Mouse (Mus musculus): ENCODE results near the gene Erc2.
A peak's percentile ranks its signal among the peaks of the same experiment; 100 is the strongest.

Erc2 gene

DNA sequence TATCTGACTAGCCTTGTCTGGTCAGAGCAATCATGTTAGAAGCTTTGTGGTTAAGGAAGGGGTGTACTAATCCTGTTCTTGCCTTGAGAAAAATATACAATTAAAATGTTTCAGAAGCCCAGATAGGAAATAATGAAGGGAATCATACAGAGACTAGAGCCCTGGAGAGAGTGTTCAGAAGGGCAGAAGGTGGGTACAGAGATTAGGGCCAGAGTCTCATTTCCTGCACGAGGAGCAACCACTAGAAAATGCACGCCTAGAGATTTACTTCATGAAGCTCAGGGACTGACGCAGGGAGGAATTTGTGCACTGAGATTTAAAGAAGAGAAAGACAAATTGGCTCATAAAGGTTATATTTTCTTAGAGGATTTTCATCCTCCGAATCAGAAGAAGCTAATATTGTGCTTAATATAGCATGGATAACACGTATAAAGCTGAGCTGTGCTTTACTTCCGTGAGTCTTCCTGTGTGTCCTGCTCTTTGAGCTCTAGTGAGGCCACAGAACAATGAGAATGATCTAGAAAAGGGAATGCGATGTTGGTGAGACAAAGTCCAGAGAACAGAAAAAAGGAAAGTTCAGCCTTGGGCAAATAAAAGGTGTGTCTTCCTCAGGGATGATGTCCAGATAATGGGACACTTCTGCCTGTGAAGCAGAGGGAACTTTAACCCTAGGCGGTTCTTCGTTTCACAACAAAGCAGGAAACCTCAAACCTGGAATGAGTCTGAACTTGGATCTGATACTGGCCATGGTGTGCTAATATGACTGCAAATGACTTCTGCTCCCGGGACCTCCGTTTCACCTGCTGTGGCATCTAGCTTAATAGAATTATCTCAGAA, 45.0 kb downstream of the Erc2 start:
- DNase-seq (ENCODE audit: low spot score) = no peak

DNA sequence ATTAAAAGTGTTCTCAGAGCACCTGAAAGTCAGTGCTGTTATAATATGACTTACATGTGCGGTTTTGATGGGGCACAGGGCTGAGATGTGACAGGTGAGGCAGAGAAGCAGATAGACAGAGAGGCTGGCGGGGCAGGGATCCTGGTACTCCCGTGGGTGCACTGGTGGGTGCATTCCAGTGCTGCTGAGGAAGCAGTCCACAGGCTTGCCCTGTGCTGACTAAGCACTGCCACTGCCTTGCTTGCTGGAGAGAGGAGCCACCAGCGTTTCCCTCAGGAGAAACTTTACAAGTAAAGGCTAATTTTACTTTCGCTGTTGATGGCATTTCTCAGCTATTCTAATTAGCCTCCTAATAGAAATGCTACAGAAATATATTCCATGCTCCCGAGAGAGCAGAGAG, 45.9 kb downstream of the Erc2 start:
- no peak for DNase-seq (ENCODE audit: low spot score)

DNA sequence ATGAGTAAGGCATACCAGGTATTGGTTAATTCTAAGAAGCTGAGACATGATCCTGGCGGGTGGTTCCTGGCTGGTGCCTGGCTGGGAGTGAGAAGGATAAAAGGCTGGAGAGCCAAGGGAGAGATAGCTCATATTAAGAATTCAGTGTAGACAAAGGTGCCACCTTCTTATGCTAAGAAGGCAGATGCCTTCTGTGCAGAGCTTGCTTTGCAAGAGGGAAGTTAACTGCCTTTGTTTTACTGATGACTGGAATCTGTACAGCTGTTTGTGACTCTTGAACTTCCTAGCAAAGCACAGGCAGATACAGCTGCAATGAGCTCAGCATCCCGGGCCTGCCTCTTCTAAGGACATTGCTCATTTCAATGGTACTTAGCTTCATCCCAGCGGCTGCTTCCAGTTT, 47.7 kb downstream of the Erc2 start:
- no peak for DNase-seq (ENCODE audit: low spot score)

DNA sequence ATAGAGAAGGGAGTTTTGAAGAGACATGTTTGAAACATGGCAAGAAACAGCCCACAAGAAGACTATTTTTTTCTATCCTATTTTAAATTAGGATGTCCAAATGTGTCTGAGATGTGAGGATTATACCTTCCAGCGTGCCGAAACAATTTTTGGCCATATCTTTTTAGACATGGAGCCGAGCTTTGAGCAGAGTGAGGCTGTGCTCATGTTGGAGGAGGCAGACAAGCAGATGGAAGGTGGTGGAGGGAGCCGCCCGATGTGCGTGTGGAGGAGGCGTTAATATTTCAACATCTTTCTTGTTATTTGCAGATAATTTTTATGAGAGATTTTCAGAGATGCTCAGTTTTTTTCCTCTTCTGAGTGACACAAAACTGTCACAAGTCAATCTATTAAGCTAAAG, 50.5 kb downstream of the Erc2 start:
- DNase-seq (ENCODE audit: low spot score) = no peak

DNA sequence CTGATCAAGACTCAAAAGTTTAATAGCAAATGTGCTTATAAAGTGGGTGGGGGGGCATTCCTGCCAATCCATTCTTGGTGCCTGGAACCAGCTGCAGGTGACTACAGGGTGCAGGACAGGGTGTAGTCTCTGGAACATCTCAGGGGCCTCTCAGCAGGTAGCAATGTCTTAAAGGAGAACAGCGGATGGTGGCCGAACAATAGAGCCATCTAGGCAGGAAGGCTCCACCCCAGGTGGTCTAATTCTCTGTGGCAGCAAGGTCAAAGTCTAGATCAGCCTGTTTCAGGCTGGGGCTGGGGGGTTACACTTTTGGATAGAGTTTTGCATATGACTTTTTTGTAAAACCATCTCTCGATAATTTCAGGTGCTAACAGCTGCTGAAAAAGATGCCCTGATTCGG, 51.9 kb downstream of the Erc2 start:
- DNase-seq (ENCODE audit: low spot score) = no peak

DNA sequence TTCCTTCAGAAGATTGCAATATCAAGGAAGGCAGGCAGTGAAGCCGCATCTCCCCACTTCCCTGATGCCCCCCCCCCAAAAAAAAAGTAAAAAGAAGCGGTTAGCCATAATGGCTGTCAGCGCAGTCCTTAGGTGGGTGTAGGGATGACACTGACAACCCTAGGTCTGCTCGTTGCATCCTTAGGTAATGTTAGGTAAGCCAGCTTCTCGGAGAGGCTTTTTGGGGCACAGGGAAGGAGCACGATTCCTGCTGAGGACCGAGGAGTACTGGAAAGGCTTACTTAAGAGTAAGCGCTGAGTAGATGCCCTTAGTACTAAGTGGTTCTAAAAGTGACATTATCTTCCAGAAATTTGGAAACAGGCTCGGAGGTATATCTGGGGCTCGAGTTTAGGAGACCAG, 52.3 kb downstream of the Erc2 start:
- no peak for DNase-seq (ENCODE audit: low spot score)

DNA sequence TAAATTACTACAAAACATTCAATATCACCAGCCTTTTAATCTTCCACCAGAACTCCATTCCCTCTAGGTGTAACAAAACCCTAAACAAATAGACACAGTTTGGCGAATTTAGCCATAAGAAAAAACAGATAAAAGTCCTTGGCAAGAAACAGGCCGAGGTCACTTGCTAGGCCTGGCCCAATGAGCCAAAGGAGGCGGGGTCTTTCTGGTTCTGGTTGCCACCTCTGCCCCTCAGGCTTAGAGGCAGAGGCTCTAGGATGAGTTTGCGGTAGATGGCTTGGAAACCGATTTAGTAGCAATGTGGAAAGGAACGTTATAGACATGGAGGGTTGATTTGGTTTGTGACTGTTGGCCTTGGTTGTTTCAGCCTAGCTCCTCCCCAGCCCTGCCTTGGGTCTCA, 52.8 kb downstream of the Erc2 start:
- no peak for DNase-seq (ENCODE audit: low spot score)

DNA sequence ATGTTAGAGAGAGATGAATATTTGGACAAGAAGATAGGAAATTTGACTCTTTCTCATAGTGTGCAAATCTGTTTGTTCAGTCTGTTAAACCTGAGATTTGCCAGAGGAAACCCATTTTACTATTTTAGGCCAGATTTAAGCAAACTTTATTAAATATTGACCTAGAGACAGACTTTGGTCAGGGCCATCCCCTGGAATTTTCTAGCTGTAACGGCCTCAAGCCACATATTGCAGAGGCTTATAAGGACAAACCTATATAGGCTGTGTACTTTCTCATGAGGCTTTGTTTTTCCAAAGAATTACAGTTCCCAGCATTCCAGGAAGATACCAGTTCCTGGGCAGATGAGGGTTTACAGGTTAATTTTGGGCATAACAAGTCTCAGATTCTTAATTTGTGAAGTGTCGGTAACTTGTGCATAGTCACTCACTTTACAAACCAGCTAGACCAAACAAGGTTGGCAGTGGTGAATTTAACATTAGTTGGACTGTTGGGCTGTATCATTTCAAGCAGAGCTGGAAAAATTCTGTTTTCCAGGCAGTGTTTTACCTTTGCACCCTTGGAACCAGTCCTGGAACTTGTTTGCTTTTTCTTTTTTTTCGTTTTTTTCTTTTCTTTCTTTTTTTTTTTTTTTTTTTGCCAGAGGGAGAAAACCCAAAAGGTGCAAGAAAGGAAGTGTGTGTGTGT, 60.3 kb downstream of the Erc2 start:
- DNase-seq (ENCODE audit: low spot score) = no peak

DNA sequence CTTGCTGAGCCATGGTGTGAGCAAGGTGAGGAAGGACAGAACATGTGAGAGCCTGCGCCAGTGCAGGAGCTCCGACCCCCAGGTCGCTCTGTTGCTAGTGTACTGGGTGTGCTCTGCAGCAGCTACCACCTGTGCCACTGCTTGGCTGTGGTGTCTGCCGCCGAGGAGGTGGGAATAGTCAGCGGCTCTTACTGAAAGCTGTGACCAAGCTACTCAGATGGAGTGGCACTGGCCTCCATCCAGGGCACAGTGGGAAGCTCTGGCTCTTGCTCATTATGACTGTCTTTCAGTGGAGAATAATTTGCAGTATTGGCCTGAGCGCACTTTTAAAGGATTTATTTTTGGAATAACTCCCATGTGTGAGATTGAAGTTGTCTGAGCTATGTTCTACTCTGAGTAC, 73.6 kb downstream of the Erc2 start:
- DNase-seq (ENCODE audit: low spot score) = no peak

DNA sequence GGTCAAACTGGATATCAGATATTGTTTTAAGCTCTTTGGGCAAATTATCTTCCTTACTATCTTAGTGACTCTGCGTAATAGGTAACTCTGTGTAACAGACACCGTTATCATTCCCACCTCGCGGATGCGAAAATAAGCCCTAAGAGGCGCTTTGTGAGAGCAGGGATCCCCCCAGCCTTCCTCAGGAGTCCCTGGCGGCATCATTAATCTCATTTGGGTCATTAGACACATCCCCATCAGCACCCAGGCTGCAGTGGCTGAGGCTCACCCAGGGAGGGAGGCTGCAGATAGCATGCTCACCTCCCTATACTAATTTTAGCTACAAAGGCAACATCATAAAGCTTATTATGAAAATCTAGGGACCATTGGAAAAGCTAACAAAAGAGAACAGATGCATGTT, 95.1 kb downstream of the Erc2 start:
- no peak for DNase-seq (ENCODE audit: low spot score)

DNA sequence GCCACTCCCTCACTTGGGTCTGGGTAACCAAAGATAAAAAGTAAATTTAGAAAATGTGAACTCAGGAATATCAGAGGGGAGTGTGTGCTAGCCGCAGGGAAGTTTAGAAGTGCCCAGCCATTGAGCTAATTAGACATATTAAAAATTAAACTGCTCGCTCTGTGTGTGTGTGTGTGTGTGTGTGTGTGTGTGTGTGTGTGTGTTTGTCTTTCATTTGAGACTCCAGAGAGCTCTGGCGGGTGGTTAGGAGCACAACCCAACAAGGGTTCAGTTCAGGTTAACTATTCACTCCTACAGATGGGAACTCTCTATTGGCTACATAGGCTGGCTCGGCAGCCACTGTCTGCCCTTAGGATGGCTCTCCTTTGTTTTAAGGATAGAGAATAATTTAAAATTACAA, 97.4 kb downstream of the Erc2 start:
- DNase-seq (ENCODE audit: low spot score) = no peak

DNA sequence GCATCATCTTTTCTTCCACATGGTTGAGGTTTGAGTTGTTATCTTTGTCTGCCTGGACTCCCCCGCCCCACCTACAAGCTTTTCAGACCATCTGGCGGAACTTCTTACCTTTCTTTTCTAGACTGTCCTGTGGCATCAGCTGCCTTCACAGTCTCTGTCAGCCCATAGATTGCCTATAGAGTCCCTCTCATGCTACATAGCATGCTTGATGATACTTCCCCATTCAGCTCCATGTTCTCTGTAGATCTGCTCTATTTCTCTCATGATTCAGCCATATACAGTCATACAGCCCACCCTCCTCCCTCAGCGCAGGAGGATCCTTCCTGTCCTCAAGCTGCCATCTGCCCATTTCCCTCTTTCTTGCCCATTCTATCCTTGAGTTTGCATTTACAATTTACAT, 98.7 kb downstream of the Erc2 start:
- DNase-seq (ENCODE audit: low spot score) = no peak

DNA sequence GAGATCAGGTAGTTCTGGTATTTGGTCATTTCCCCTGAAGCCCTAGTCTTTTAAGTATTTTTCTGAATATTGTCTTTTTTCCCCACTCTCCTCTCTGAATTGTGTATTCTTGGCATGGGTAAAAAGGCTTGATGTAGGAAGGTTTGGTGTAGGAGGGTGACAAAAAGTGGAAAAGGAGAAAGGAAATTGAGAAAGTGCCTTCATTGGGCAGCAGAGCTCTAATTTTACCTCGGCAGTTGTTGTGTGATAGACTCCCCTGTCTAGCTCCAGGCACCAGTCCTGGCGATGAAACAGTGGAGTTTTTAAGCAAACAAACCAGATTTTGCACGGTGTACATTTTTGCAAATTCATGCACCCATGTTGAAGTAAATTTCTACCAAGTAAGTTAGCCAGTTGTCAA, 99.5 kb downstream of the Erc2 start:
- DNase-seq (ENCODE audit: low spot score) = no peak

DNA sequence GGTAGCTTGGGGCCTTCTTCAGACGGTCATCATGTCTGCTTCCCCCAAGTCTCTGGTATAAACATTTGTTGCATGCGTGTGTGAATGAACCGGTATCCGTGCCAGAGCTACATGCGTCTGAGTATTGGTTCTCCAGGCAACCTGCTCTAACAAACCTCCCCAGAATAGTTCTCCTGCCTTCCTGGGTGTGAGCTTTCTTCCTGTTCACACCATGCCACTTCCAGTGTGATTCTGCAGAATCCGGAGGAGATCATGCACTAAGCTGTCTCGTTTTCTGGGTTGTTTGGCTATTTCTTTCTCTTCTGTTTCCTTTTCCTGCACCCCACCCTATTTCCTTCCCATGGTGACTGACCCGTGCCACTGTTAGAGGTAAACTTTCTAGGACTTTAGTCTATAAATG, 105.3 kb downstream of the Erc2 start:
- DNase-seq (ENCODE audit: low spot score) = no peak

DNA sequence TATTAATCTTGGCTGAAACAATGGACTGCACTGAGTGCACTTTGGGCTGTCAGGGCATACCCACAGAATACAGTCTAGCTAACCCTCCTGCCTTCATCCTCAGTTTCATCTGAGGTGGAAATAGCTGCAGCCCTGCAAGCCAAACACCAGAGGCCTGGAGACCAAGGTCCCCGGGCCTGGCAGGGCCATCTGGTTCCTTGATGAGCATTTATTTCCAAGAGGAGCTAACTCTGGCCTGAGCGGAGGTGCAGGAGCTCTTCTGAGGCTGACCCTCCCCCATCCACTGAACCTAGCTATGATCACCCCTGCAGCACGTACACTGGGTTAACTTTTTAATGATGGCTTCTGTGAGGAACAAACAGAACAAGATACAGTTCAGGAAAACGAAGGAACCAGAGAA, 108.9 kb downstream of the Erc2 start:
- DNase-seq (ENCODE audit: low spot score) = no peak

DNA sequence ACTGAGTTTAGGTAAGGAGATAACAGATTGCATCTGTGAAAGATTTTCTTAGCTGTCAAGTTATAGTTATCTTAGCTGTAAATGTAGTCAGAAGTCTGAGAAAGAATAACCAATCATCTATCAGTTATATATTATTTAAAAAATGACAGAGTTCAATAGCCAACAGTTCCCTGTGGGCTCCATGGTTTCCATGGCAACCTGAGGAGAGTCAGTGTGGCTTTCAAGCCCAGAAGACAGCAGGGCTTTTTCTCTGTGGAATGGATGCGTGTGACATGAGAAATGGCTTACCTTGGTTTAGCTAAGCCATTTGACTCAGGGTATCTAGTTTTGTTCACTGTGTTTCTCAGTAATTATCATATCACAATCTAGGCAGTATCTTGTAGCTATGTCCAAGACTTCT, 117.2 kb downstream of the Erc2 start:
- DNase-seq (ENCODE audit: low spot score) = no peak

DNA sequence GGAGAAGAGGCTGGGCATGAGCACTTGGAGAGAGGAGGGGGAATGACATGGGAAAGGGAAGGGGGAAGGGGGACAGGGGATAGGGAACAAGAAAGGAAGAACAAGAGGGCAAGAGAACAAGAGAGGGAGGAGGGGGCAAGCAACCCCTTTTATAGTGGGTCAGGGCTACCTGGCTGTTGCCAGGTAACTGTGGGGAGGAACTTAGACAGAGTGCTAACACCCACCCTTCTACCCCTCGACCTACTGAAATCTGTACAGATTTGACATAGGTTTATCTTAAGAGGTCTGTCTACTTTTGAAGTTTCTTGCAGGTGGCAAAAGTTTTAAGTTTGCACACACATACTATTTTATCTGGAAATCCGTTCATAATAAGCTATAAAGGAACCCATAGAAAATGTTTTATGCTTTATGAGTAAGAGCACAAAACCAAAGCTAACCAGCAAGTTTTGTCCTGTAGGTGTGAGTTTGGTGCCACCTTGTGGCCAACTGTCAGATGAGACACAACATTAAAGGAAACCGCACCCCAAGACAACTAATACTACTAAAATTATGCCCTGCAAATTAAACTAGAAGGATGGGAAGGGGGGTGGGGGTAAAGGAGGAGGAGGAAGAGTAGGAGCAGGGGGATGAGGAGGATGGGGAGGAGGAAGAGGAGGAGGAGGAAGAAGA, 119.2 kb downstream of the Erc2 start:
- DNase-seq (ENCODE audit: low spot score) = peak; percentile 7

DNA sequence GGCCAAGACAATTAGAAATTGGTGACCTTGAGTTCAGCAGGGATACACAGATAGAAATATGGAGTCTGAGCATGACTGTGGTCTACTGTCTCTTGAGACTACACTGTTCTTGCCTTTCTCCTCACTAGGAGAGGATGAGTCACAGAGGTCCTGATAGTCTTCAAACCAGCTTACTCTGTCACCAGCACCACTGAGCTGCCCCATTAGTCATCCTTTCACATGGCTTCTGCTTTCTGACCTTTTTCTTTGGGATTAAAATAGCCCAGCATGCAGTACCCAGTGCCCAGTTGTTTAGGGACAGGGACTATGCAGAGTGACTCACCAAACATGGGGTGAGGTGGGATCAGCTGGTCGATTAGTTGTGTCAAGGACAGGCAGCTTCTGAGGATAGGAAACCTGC, 132.1 kb downstream of the Erc2 start:
- DNase-seq (ENCODE audit: low spot score) = no peak

DNA sequence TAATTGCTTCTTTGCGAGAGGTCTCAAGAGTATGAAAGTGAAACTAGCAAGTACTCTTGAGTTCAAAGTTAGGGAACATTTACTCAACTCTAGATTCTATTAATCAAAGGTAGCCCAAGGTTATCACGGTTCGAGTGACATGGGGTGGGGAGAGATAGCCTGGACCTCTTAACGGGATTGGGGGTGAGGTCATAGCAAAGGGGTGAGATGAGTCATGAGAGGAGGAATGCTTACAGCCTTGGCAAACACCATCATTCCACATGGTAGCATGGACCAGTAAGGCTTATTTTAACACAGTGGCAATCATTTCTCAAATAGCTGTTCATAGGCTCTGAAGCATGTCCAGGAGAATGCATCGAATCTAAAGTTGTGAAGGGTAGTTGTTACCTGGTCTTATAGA, 134.7 kb downstream of the Erc2 start:
- DNase-seq (ENCODE audit: low spot score) = no peak

DNA sequence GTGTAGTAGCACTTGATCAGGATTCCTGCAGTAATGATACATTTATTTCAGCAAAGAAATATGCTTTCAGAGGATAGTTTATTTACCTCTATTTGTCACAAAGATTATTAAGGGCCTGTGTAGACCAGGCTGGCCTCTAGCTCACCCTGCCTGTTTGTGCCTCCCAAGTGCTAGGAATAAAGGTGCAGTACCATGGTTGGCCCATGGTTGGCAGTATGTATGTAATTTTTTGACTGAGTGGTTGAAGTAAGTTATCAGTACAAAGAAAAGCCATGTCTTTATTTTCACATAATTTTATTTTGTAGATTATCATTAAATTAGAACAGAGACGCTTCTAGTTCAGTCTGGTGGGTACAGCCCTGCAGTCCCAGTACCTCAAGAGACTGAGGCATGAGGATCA, 136.0 kb downstream of the Erc2 start:
- DNase-seq (ENCODE audit: low spot score) = no peak

DNA sequence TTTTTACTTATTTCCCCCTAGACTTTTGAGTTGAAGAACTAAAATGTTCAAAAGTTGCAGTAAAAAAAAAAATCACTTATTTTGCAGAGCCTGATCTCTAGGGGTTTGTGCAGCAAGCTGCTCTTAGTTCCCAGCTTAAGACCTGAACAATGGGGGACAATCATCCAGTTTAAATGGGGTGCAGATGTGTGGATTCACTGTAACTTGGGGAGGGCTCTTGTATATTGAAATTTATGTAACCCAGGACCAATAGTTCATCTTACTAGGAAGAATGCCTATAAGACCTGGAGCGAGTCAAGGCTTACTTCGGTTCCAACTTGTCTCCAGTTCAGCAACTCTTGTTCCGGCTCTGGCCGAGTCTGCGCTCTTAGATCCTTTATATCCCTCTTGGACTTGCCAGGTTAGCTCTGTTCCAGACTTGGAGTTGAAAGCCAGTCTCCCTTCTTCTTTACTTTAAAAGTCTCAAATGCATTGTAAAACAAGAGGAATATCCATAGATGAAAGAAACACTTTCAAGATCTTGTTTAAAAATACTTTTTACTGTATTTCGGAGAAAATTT, 136.9 kb downstream of the Erc2 start:
- no peak for DNase-seq (ENCODE audit: low spot score)

DNA sequence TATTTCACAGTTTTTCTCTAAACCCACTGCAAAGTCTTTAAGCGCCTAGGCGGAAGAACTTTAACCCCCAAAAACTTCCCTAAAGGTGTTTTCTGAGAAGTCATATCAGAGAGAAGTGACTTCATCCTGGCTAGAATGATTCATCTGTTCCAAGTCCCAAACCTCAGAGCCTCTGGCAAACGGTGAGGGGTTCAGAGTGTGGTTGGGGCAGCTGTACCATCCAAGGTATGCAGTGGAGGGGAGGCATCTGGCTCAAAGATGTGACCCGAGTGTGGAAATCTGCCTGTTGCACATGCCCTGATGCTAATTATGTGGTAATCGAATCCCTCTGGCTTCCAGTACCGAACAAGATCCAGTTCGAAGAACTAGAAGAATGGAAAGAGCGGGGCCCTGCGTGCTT, 137.8 kb downstream of the Erc2 start:
- DNase-seq (ENCODE audit: low spot score) = no peak

DNA sequence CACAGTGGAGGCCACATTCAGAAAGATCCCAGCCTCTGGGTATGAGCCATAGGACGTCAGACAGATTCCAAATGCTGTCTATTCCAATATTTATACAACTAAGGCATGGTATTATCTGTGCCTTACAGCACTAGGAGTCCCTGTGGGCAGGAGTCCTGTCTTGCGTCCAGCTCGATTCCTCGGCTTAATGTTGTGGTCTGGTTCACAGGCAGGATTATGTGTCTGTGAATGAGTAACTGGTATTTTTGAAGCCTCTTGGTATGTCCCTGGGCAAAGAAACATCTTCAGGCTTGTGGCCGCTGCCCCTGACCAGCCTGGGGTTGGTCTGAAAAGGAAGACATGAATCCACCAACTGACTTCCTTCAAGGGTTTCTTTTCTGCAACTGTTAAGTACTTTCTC, 153.1 kb downstream of the Erc2 start:
- DNase-seq (ENCODE audit: low spot score) = no peak

Measured in ovary, adult 18-20 months (tissue).